Mouse (Mus musculus) limb, embryonic 10.5 days (tissue): ENCODE results near the gene Hexa. TPM values are rescaled to one million over a fixed set of nuclear protein-coding genes. Genes with fewer than 3 reads are reported as not detected.

Source experiments
- DNase-seq: peaks from one replicate; pipeline ENCODE4 v3.0.0-alpha.2; 2017; ENCODE audit warnings: low spot score
- H3K27ac ChIP-seq: fragments of 300-500 bp; sonication (generic); 2 replicates; pipeline ENCODE4 v1.5.1; 2016; ENCODE audit warnings: mild to moderate bottlenecking
- H3K27me3 ChIP-seq: fragments of 300-500 bp; sonication (generic); 2 replicates; pipeline ENCODE4 v1.6.1; 2016; ENCODE audit warnings: low read depth, mild to moderate bottlenecking; ENCODE audit not compliant: poor library complexity, severe bottlenecking
- H3K36me3 ChIP-seq: fragments of 300-500 bp; sonication (generic); 2 replicates; pipeline ENCODE4 v1.6.1; 2016; ENCODE audit warnings: mild to moderate bottlenecking, moderate library complexity
- H3K4me1 ChIP-seq: fragments of 300-500 bp; sonication (generic); 2 replicates; pipeline ENCODE4 v1.6.1; 2016
- H3K4me3 ChIP-seq: fragments of 300-500 bp; sonication (generic); 2 replicates; pipeline ENCODE4 v1.5.1; 2016; ENCODE audit warnings: mild to moderate bottlenecking, moderate library complexity
- H3K9me3 ChIP-seq: fragments of 300-500 bp; sonication (generic); replicated peaks from 2 replicates; pipeline ENCODE4 v1.6.1; 2016; ENCODE audit warnings: mild to moderate bottlenecking
- WGBS: fragments of 180-500 bp; shearing (Covaris S2); methylation state at CpG from one replicate; pipeline ENCODE4 v1.1.7; 2016; 5-methylcytosine and 5-hydroxymethylcytosine counted together
- polyA plus RNA-seq: library from polyadenylated mRNA; unstranded; fragments of >200 nt; fragmentation: Nextera tagmentation; extraction: Ambion mirVana; gene quantifications from 2 replicates; pipeline ENCODE4 v1.2.1, GENCODE M21; 2016

Hexa gene
- polyA plus RNA-seq, 1 experiment from 2014 or later = 46.1 TPM

DNA sequence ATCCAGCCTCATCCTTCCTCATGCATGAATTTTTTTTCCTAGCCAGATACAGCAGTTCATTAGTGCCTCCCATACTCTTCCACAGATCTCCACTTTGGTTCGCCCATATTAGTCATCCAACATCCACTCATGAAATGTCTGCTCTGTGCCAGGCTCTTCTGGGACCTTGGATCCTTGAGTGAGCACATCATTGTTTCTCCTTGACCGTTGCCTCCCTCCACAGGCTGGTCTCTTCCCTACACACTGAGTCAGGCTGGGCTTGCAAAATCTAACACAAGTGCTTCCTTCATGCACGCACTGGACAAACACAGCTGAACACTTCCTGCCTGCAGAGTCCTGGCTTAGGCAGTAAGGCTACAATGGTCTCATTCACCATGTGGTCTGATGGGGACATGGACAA is 1.7 kb upstream of the Hexa start:
- H3K36me3 ChIP-seq = no peaks in the 10 kb centered on the region
- no peak overlapping the region for H3K4me3 ChIP-seq
- H3K9me3 ChIP-seq = no peaks in the 10 kb centered on the region
- DNase-seq = no peak
- H3K27ac ChIP-seq = no peak overlapping the region
- 94% methylated on average over 3 of the region's 3 CpGs for WGBS
- H3K27me3 ChIP-seq = no peaks in the 10 kb centered on the region
- peaks cover 21% of the 10 kb centered on the region for H3K4me1 ChIP-seq

DNA sequence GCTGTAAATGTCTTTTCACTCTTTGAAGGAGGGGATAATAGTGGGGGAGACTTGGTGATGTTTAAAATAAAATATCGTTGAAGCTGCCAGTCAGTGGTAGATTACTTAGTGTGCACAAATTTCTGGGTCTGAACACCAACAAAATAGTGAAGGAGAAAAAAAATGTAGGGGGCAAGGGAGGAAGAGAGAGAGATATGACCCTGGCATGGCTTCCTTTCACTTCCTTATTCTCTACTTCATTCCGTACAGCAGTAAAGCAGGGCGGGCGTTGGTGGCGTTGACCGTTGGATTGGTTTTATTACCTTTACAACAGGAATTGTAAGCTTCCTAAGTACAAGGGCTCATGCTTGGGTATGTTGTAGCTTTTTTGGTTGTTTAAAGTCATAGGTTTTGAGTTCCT is 2.3 kb downstream of the Hexa start:
- no peak overlapping the region for H3K27ac ChIP-seq
- no peak for DNase-seq
- no peaks in the 10 kb centered on the region; the same call in 1 of the 2 replicates for H3K36me3 ChIP-seq
- 86% methylated on average over 6 of the region's 6 CpGs for WGBS
- no peaks in the 10 kb centered on the region for H3K9me3 ChIP-seq
- no peak overlapping the region for H3K4me3 ChIP-seq
- no peaks in the 10 kb centered on the region for H3K27me3 ChIP-seq
- H3K4me1 ChIP-seq = peaks cover 21% of the 10 kb centered on the region

- no peaks in the 10 kb centered on the region for H3K9me3 ChIP-seq
- no peaks in the 10 kb centered on the region for H3K27me3 ChIP-seq
- DNase-seq = no peak
- H3K4me3 ChIP-seq = no peak overlapping the region
- H3K36me3 ChIP-seq = no peaks in the 10 kb centered on the region; the same call in 1 of the 2 replicates
- H3K27ac ChIP-seq = no peak overlapping the region
- peaks cover 21% of the 10 kb centered on the region for H3K4me1 ChIP-seq
These were observed 3.5 kb downstream of the Hexa start for GRCm38 (mm10) chr9:59542766-59543324.

GRCm38 (mm10) chr9:59544739-59545138 is 5.4 kb downstream of the Hexa start:
- Histone ChIP-seq H3K27ac (no peak overlapping the region), H3K27me3 (no peaks in the 10 kb centered on the region)
- 88% methylated on average over 5 of the region's 5 CpGs for WGBS

GRCm38 (mm10) chr9:59547869-59548268 is 8.5 kb downstream of the Hexa start:
- WGBS = 98% methylated on average over 1 of the region's 1 CpGs
- peaks cover 10% of the 10 kb centered on the region for H3K36me3 ChIP-seq
- no peak for DNase-seq
- no peaks in the 10 kb centered on the region for H3K27me3 ChIP-seq
- no peaks in the 10 kb centered on the region for H3K9me3 ChIP-seq
- H3K4me1 ChIP-seq = no peaks in the 10 kb centered on the region; the same call in 1 of the 2 replicates
- no peak overlapping the region for H3K27ac ChIP-seq
- no peak overlapping the region for H3K4me3 ChIP-seq

More at GRCm38 (mm10) chr9:59544739-59545138, 5.4 kb downstream of the Hexa start:
- peaks cover 3% of the 10 kb centered on the region for H3K36me3 ChIP-seq
- H3K9me3 ChIP-seq = no peaks in the 10 kb centered on the region
- H3K4me1 ChIP-seq = peaks cover 12% of the 10 kb centered on the region
- DNase-seq = no peak
- no peak overlapping the region for H3K4me3 ChIP-seq

- 71% methylated on average over 2 of the region's 2 CpGs for WGBS
- Histone ChIP-seq H3K36me3 (peaks cover 10% of the 10 kb centered on the region), H3K27ac (no peak overlapping the region), H3K27me3 (no peaks in the 10 kb centered on the region), H3K4me1 (no peaks in the 10 kb centered on the region; the same call in 1 of the 2 replicates), H3K9me3 (no peaks in the 10 kb centered on the region), H3K4me3 (no peak overlapping the region)
- DNase-seq = no peak
These were observed 9.7 kb downstream of the Hexa start for GRCm38 (mm10) chr9:59548961-59549487.

DNA sequence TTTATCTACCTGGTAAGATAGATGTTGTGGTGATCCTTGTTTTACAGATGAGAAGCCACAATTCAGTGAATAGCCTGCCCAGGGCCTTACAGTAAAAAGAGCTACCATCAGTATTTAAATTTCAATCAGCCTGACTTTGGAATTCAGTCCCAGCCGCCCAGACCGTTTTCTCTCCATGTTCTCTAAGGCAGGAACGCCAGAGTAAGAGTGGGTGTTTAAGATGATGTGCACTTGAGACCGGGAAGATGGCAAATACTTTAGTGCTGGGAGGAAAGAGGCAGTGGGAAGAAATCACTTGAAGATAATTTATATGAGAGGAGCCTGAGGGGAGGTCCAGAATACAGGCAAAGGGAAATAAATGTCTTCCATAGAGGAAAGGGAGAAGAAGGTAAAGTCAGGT is 10.7 kb downstream of the Hexa start:
- Histone ChIP-seq H3K27me3 (no peaks in the 10 kb centered on the region), H3K4me1 (no peaks in the 10 kb centered on the region; the same call in 1 of the 2 replicates), H3K4me3 (no peak overlapping the region), H3K36me3 (peaks cover 19% of the 10 kb centered on the region), H3K9me3 (no peaks in the 10 kb centered on the region), H3K27ac (no peak overlapping the region)
- DNase-seq = no peak
- WGBS = 88% methylated on average over 4 of the region's 4 CpGs

DNA sequence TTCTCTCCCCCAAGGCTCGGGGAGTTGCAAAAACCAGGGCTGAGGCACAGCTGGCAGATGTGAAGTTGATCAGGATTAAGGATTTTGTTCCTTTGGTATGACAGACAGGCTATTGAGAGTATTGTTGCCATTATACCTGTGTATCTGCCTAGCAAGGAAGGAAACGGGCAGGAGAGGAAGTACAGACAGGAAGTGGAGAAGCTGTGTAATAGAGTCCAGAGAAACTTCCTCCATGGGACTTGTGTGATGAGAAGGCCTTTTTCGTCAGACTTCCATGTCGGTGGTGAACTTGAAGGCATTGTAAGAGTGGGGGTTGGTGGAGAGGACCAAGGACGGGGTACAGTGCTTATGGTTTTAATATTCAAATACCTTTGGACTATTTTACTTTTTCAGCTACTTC is 11.7 kb downstream of the Hexa start:
- Histone ChIP-seq H3K4me3 (no peak overlapping the region), H3K36me3 (peaks cover 26% of the 10 kb centered on the region), H3K4me1 (no peaks in the 10 kb centered on the region; the same call in 1 of the 2 replicates), H3K9me3 (no peaks in the 10 kb centered on the region), H3K27ac (no peak overlapping the region), H3K27me3 (no peaks in the 10 kb centered on the region)
- WGBS = 82% methylated on average over 5 of the region's 5 CpGs
- DNase-seq = no peak

- Histone ChIP-seq H3K4me3 (no peak overlapping the region), H3K4me1 (no peaks in the 10 kb centered on the region; the same call in 1 of the 2 replicates)
These were observed 12.3 kb downstream of the Hexa start for GRCm38 (mm10) chr9:59551620-59552031.

DNA sequence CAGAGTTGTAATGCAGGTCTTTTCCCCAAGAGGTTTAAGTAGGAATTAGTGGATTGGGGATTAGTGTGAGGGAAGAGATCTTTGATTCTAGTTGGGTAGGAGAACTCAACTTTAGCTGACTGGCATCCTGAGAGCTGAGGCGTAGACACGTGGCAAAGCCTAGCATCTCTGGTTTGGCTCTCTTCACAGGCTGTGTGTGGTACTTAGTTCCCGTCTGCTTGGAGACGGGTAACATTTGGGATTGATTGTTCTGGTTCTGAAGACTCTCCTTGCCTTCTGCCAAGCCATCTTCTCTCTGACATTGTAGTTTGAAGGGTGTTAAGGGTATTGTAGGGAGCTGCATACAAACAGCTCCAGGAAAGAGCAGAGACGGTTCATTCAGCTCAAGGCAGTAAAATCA is 13.3 kb downstream of the Hexa start:
- no peak for DNase-seq
- H3K9me3 ChIP-seq = no peaks in the 10 kb centered on the region
- H3K4me3 ChIP-seq = no peak overlapping the region
- no peak overlapping the region for H3K27ac ChIP-seq
- H3K27me3 ChIP-seq = no peaks in the 10 kb centered on the region
- no peaks in the 10 kb centered on the region; the same call in 1 of the 2 replicates for H3K4me1 ChIP-seq
- H3K36me3 ChIP-seq = peaks cover 39% of the 10 kb centered on the region
- 87% methylated on average over 5 of the region's 5 CpGs for WGBS

More at GRCm38 (mm10) chr9:59551620-59552031, 12.3 kb downstream of the Hexa start:
- Histone ChIP-seq H3K36me3 (peaks cover 30% of the 10 kb centered on the region), H3K9me3 (no peaks in the 10 kb centered on the region), H3K27ac (no peak overlapping the region), H3K27me3 (no peaks in the 10 kb centered on the region)
- 75% methylated on average over 3 of the region's 3 CpGs for WGBS
- no peak for DNase-seq

- no peaks in the 10 kb centered on the region for H3K27me3 ChIP-seq
- no peak for DNase-seq
- 91% methylated on average over 4 of the region's 4 CpGs for WGBS
- H3K4me3 ChIP-seq = no peak overlapping the region
- no peaks in the 10 kb centered on the region for H3K9me3 ChIP-seq
- no peaks in the 10 kb centered on the region; the same call in 1 of the 2 replicates for H3K4me1 ChIP-seq
- H3K27ac ChIP-seq = no peak overlapping the region
- H3K36me3 ChIP-seq = peaks cover 50% of the 10 kb centered on the region
These were observed 14.4 kb downstream of the Hexa start for GRCm38 (mm10) chr9:59553719-59554118.

DNA sequence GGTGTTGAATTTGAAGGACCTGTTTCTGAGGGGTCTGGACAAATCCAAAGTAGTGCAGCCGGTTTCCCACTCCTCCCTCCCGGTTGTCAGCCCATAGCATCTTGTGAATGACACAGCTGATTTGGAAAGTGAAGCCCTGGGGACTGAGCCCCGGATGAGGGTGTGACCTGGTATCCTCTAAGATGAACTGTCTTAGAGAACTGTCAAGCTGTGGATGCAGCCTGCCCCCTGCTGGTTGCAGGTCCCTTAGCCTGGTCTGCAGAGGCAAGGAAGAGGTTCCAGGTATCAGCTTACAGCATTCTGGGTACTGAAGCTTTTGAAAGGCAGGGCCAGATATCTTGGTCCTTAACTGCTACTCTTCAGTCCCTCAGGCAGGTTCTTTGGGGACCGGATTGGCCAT is 26.3 kb downstream of the Hexa start:
- H3K4me1 ChIP-seq = no peaks in the 10 kb centered on the region
- peak; percentile 73 for DNase-seq
- no peaks in the 10 kb centered on the region for H3K27me3 ChIP-seq
- no peak overlapping the region for H3K4me3 ChIP-seq
- no peak overlapping the region for H3K27ac ChIP-seq
- no peaks in the 10 kb centered on the region for H3K9me3 ChIP-seq
- 28% methylated on average over 4 of the region's 4 CpGs for WGBS
- peaks cover 45% of the 10 kb centered on the region for H3K36me3 ChIP-seq

GRCm38 (mm10) chr9:59567111-59567510 is 27.8 kb downstream of the Hexa start:
- no peak overlapping the region for H3K27ac ChIP-seq
- peaks cover 30% of the 10 kb centered on the region for H3K36me3 ChIP-seq
- whole genome bisulfite sequencing = 34% methylated on average over 6 of the region's 6 CpGs
- no peaks in the 10 kb centered on the region for H3K27me3 ChIP-seq
- H3K9me3 ChIP-seq = no peaks in the 10 kb centered on the region
- no peaks in the 10 kb centered on the region for H3K4me1 ChIP-seq
- no peak overlapping the region for H3K4me3 ChIP-seq
- peak; percentile 57 for DNase-seq
